Mouse (Mus musculus): Measurements from ENCODE around the gene Snx33.

DNA sequence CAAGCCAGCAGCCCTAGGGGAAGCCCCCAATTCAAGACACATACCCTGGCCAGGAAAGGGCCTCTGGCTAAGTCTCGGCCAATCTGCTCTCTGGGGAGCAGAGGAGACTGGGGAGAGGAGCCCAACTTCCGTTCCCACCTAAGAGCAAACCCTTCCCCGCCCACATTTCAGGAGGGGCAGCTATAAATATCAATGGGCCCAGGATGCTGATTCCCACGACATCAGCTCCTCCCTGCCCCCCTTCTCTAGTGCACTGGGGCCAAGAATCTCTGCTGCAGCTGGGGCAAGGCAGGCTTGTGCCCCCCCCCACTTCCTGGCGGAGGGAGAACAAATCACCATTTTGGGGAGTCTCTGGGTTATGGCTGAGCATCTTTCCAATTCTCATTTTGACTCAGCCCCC lies 57.0 kb downstream of the Snx33 start:
- no peak for TF ChIP-seq CTCF (IDR thresholded peaks at IDR 0.05; ENCODE audit: low read depth)
- TF ChIP-seq EP300 (IDR thresholded peaks at IDR 0.05; ENCODE audit: low read depth), result no peak
